Mouse (Mus musculus) liver, embryonic 13.5 days (tissue): ENCODE data around the gene Veph1. TPM values are rescaled to one million over a fixed set of nuclear protein-coding genes. Genes with fewer than 3 reads are reported as not detected.

Experiments used
- ATAC-seq: fragments of 200-750 bp; cut with Nextera tagmentation; 2 replicates; pipeline ENCODE4 v1.8.0; 2017; ENCODE audit warnings: low read depth, mild to moderate bottlenecking, moderate number of reproducible peaks, moderate library complexity
- DNase-seq: peaks from one replicate; pipeline ENCODE4 v3.0.0; 2022
- H3K27ac ChIP-seq: fragments of 300-500 bp; sonication (generic); 2 replicates; pipeline ENCODE4 v1.5.1; 2015; ENCODE audit warnings: moderate library complexity, mild to moderate bottlenecking, inconsistent platforms
- H3K27me3 ChIP-seq: fragments of 300-500 bp; sonication (generic); 2 replicates; pipeline ENCODE4 v1.6.1; 2015; ENCODE audit warnings: mild to moderate bottlenecking, inconsistent platforms
- H3K36me3 ChIP-seq: fragments of 300-500 bp; sonication (generic); 2 replicates; pipeline ENCODE4 v1.6.1; 2015; ENCODE audit warnings: mild to moderate bottlenecking, inconsistent platforms
- H3K4me1 ChIP-seq: fragments of 300-500 bp; sonication (generic); replicated peaks from 2 replicates; pipeline ENCODE4 v1.6.1; 2015; ENCODE audit warnings: inconsistent platforms
- H3K4me2 ChIP-seq: fragments of 300-500 bp; sonication (generic); 2 replicates; pipeline ENCODE4 v1.6.1; 2015; ENCODE audit warnings: inconsistent platforms, mild to moderate bottlenecking, moderate library complexity
- H3K4me3 ChIP-seq: fragments of 300-500 bp; sonication (generic); replicated peaks from 2 replicates; pipeline ENCODE4 v1.5.1; 2015; ENCODE audit warnings: mild to moderate bottlenecking, inconsistent platforms
- H3K9ac ChIP-seq: fragments of 300-500 bp; sonication (generic); 2 replicates; pipeline ENCODE4 v1.6.1; 2015; ENCODE audit warnings: mild to moderate bottlenecking, inconsistent platforms
- H3K9me3 ChIP-seq: fragments of 300-500 bp; sonication (generic); replicated peaks from 2 replicates; pipeline ENCODE4 v1.6.1; 2016; ENCODE audit warnings: inconsistent platforms
- WGBS: fragments of 180-500 bp; shearing (Covaris S2); methylation state at CpG from one replicate; pipeline ENCODE4 v1.1.7; 2015; ENCODE audit not compliant: insufficient replicate concordance; 5-methylcytosine and 5-hydroxymethylcytosine counted together
- polyA plus RNA-seq: library from polyadenylated mRNA; unstranded; fragments of >200 nt; fragmentation: Nextera tagmentation; extraction: Ambion mirVana; gene quantifications from 2 replicates; pipeline ENCODE4 v1.2.1, GENCODE M21; 2015

The Veph1 gene
- polyA plus RNA-seq, 1 experiment from 2014 or later = 0.02 TPM

- H3K27me3 ChIP-seq = peaks cover 45% of the 10 kb centered on the region
- under 1% methylated on average over 47 of the region's 54 CpGs for WGBS
- H3K9ac ChIP-seq = peak overlapping the region; percentile 29; the same call in 1 of the 2 replicates
- H3K4me2 ChIP-seq = peak overlapping the region; percentile 60
- no peak for DNase-seq
- H3K36me3 ChIP-seq = no peaks in the 10 kb centered on the region
- no peak overlapping the region for H3K27ac ChIP-seq
- H3K4me1 ChIP-seq = no peaks in the 10 kb centered on the region
- 0 out of 2 replicates have a peak, but pooled peaks have one; percentile 41 for ATAC-seq
- no peaks in the 10 kb centered on the region for H3K9me3 ChIP-seq
- H3K4me3 ChIP-seq = peak overlapping the region; percentile 43
These were observed 75.9 kb downstream of the Veph1 start for GRCm38 (mm10) chr3:66220554-66221242.

GRCm38 (mm10) chr3:66219655-66220191 is 76.9 kb downstream of the Veph1 start, which contains the start of gene Ptx3:
Gene Ptx3, plus strand, starts transcription at chr3:66219910.
- DNase-seq = no peak
- no peak for ATAC-seq
- no peak within 1 kb of the TSS for H3K27ac ChIP-seq
- H3K4me1 ChIP-seq = no peaks in the 10 kb centered on the region
- 3% methylated on average over 20 of the region's 20 CpGs for WGBS
- H3K4me3 ChIP-seq = peak within 1 kb of the TSS; percentile 43
- peak within 1 kb of the TSS; percentile 29; the same call in 1 of the 2 replicates for H3K9ac ChIP-seq
- peaks cover 45% of the 10 kb centered on the region for H3K27me3 ChIP-seq
- no peaks in the 10 kb centered on the region for H3K9me3 ChIP-seq
- H3K4me2 ChIP-seq = peak within 1 kb of the TSS; percentile 60
- no peaks in the 10 kb centered on the region for H3K36me3 ChIP-seq

GRCm38 (mm10) chr3:66215759-66216158 is 80.9 kb downstream of the Veph1 start:
- Histone ChIP-seq H3K4me3 (no peak overlapping the region), H3K4me1 (no peaks in the 10 kb centered on the region), H3K9ac (no peak overlapping the region), H3K4me2 (no peak overlapping the region), H3K9me3 (no peaks in the 10 kb centered on the region), H3K27me3 (peaks cover 24% of the 10 kb centered on the region), H3K27ac (no peak overlapping the region), H3K36me3 (no peaks in the 10 kb centered on the region)
- DNase-seq (no peak), ATAC-seq (no peak)
- 65% methylated on average over 8 of the region's 8 CpGs for WGBS

GRCm38 (mm10) chr3:66213524-66213923 is 83.1 kb downstream of the Veph1 start:
- no peak overlapping the region for H3K4me3 ChIP-seq
- no peak overlapping the region for H3K4me2 ChIP-seq
- H3K9ac ChIP-seq = no peak overlapping the region
- 94% methylated on average over 1 of the region's 1 CpGs for WGBS
- H3K27me3 ChIP-seq = peaks cover 3% of the 10 kb centered on the region; the same call in 1 of the 2 replicates
- H3K27ac ChIP-seq = no peak overlapping the region
- no peaks in the 10 kb centered on the region for H3K9me3 ChIP-seq
- H3K36me3 ChIP-seq = no peaks in the 10 kb centered on the region
- DNase-seq (no peak), ATAC-seq (no peak)
- H3K4me1 ChIP-seq = no peaks in the 10 kb centered on the region

GRCm38 (mm10) chr3:66208836-66209573 is 87.6 kb downstream of the Veph1 start:
- ATAC-seq = no peak
- WGBS = 70% methylated on average over 4 of the region's 4 CpGs

GRCm38 (mm10) chr3:66193910-66194562 is 102.6 kb downstream of the Veph1 start:
- Histone ChIP-seq H3K9me3 (no peaks in the 10 kb centered on the region), H3K36me3 (no peaks in the 10 kb centered on the region), H3K27ac (no peak overlapping the region), H3K4me1 (no peaks in the 10 kb centered on the region), H3K9ac (no peak overlapping the region), H3K4me3 (no peak overlapping the region), H3K27me3 (no peaks in the 10 kb centered on the region), H3K4me2 (no peak overlapping the region)
- ATAC-seq = no peak
- DNase-seq = no peak
- 57% methylated on average over 3 of the region's 3 CpGs for WGBS

More at GRCm38 (mm10) chr3:66208836-66209573, 87.6 kb downstream of the Veph1 start:
- Histone ChIP-seq H3K4me3 (no peak overlapping the region), H3K27me3 (no peaks in the 10 kb centered on the region), H3K27ac (no peak overlapping the region), H3K9ac (no peak overlapping the region), H3K36me3 (no peaks in the 10 kb centered on the region), H3K4me1 (no peaks in the 10 kb centered on the region), H3K9me3 (no peaks in the 10 kb centered on the region), H3K4me2 (no peak overlapping the region)
- DNase-seq = no peak

- Histone ChIP-seq H3K27me3 (no peaks in the 10 kb centered on the region), H3K27ac (no peak overlapping the region), H3K4me1 (no peaks in the 10 kb centered on the region), H3K9me3 (no peaks in the 10 kb centered on the region), H3K4me2 (no peak overlapping the region), H3K9ac (no peak overlapping the region), H3K4me3 (no peak overlapping the region), H3K36me3 (no peaks in the 10 kb centered on the region)
- WGBS = 53% methylated on average over 2 of the region's 2 CpGs
- ATAC-seq (no peak), DNase-seq (no peak)
These were observed 117.0 kb downstream of the Veph1 start for GRCm38 (mm10) chr3:66179647-66180046.

- ATAC-seq (no peak), DNase-seq (no peak)
- Histone ChIP-seq H3K27ac (no peak overlapping the region), H3K36me3 (no peaks in the 10 kb centered on the region), H3K27me3 (no peaks in the 10 kb centered on the region), H3K9ac (no peak overlapping the region), H3K4me1 (no peaks in the 10 kb centered on the region), H3K4me3 (no peak overlapping the region), H3K4me2 (no peak overlapping the region), H3K9me3 (no peaks in the 10 kb centered on the region)
- WGBS = 70% methylated on average over 5 of the region's 5 CpGs
These were observed 123.7 kb downstream of the Veph1 start for GRCm38 (mm10) chr3:66172907-66173306.

GRCm38 (mm10) chr3:66169873-66170538 is 126.6 kb downstream of the Veph1 start:
- ATAC-seq (no peak), DNase-seq (no peak)
- Histone ChIP-seq H3K4me2 (no peak overlapping the region), H3K36me3 (no peaks in the 10 kb centered on the region), H3K27me3 (no peaks in the 10 kb centered on the region), H3K9me3 (no peaks in the 10 kb centered on the region), H3K9ac (no peak overlapping the region), H3K4me1 (no peaks in the 10 kb centered on the region), H3K27ac (no peak overlapping the region), H3K4me3 (no peak overlapping the region)
- WGBS = 64% methylated on average over 3 of the region's 3 CpGs

- no peak for DNase-seq
- Histone ChIP-seq H3K4me1 (no peaks in the 10 kb centered on the region), H3K27ac (no peak overlapping the region), H3K9me3 (no peaks in the 10 kb centered on the region), H3K4me2 (no peak overlapping the region), H3K36me3 (no peaks in the 10 kb centered on the region), H3K4me3 (no peak overlapping the region), H3K27me3 (no peaks in the 10 kb centered on the region), H3K9ac (no peak overlapping the region)
- no peak for ATAC-seq
- 72% methylated on average over 6 of the region's 6 CpGs for WGBS
These were observed 129.9 kb downstream of the Veph1 start for GRCm38 (mm10) chr3:66166606-66167290.
